Comparison of ENCODE assay signal across 8 mouse cellular contexts in genomic region chr11:88822991-88823390, GRCm38 (mm10). TPM values are rescaled to one million over a fixed set of nuclear protein-coding genes. Genes with fewer than 3 reads are reported as not detected.
DNase-seq lines count a peak whose midpoint lies in the region; ATAC-seq lines count a peak whose summit lies in the region.

No protein-coding gene starts in this region.

- peaks cover 11% of the 10 kb centered on the region for H3K4me1 ChIP-seq in intestine, embryonic 14.5 days (replicated peaks; ENCODE audit: control insufficient read depth, insufficient read depth, low read length)

- H3K27ac ChIP-seq in intestine, embryonic 14.5 days (ENCODE audit: low read depth), result no peak overlapping the region

- H3K4me3 ChIP-seq in intestine, embryonic 14.5 days (ENCODE audit: low read depth, low read length), result no peak overlapping the region

- WGBS in intestine, embryonic 14.5 days, result 1% methylated on average over 7 of the region's 7 CpGs

- no peak overlapping the region for H3K9ac ChIP-seq in intestine, embryonic 14.5 days (ENCODE audit: low read length)

- no peaks in the 10 kb centered on the region for H3K36me3 ChIP-seq in intestine, embryonic 14.5 days (ENCODE audit: control insufficient read depth, insufficient read depth, low read length)

- ATAC-seq in intestine, embryonic 14.5 days (replicated peaks; ENCODE audit: low FRiP score, low TSS enrichment, low read depth), result peak; percentile 35; the same call in 1 of the 2 replicates

- peaks cover 9% of the 10 kb centered on the region; the same call in 1 of the 2 replicates for H3K27me3 ChIP-seq in intestine, embryonic 14.5 days (replicated peaks; ENCODE audit: control insufficient read depth, insufficient read depth, low read length)

- DNase-seq in urinary bladder, adult 18-20 months (ENCODE audit: low spot score in 2 of 2), result peak; percentile 35 to 53
- DNase-seq in urinary bladder, adult 2 months (ENCODE audit: low spot score), result no peak
- peak; percentile 75 to 79 for DNase-seq in cerebellum, postnatal 25 days
- DNase-seq in frontal cortex, postnatal 25 days (ENCODE audit: low spot score in 2 of 2), result peak; percentile 54 to 63
- DNase-seq in intestine, embryonic 14.5 days (ENCODE audit: low spot score), result peak; percentile 87
- DNase-seq in left cerebral cortex, adult 9 months (ENCODE audit: low spot score in 2 of 2), result peak; percentile 31 to 84
- DNase-seq in mesoderm, embryonic 11.5 days (ENCODE audit: low read depth, low spot score), result peak; percentile 89
- DNase-seq in spleen, postnatal 36 days (ENCODE audit: low spot score in 2 of 2), result peak; percentile 14 to 37

- H3K4me2 ChIP-seq in intestine, embryonic 14.5 days (ENCODE audit: low read length), result peak overlapping the region; percentile 46

- H3K9me3 ChIP-seq in intestine, embryonic 14.5 days (ENCODE audit: control insufficient read depth, low read length), result no peaks in the 10 kb centered on the region

RNA-seq across cellular contexts. Expression of gene Akap1, which starts 41.4 kb away (rescaled TPM):
- polyA plus RNA-seq in urinary bladder, adult 2 months (2012; rRNA removed), result 46.1 and 50.9 TPM in 2 replicates
- polyA plus RNA-seq in intestine, embryonic 14.5 days (2014; fragmentation: Nextera tagmentation; extraction: Ambion mirVana), result 26.7 and 28.2 TPM in 2 replicates
